Mouse (Mus musculus) neural tube, embryonic 13.5 days (tissue): ENCODE results near the gene Ankrd39. TPM values are rescaled to one million over a fixed set of nuclear protein-coding genes. Genes with fewer than 3 reads are reported as not detected.
A peak's percentile ranks its signal among the peaks of the same experiment; 100 is the strongest.

Experiments
- ATAC-seq: fragments of 200-750 bp; cut with Nextera tagmentation; 2 replicates; pipeline ENCODE4 v1.8.0; 2017; ENCODE audit warnings: low read depth, mild to moderate bottlenecking, moderate TSS enrichment, moderate library complexity
- H3K27ac ChIP-seq: fragments of 300-500 bp; sonication (generic); replicated peaks from 2 replicates; pipeline ENCODE4 v1.5.1; 2015; ENCODE audit warnings: moderate library complexity, mild to moderate bottlenecking, inconsistent platforms
- H3K27me3 ChIP-seq: fragments of 300-500 bp; sonication (generic); 2 replicates; pipeline ENCODE4 v1.6.1; 2015; ENCODE audit warnings: mild to moderate bottlenecking, inconsistent platforms
- H3K36me3 ChIP-seq: fragments of 300-500 bp; sonication (generic); 2 replicates; pipeline ENCODE4 v1.6.1; 2015; ENCODE audit warnings: mild to moderate bottlenecking, inconsistent platforms
- H3K4me1 ChIP-seq: fragments of 300-500 bp; sonication (generic); replicated peaks from 2 replicates; pipeline ENCODE4 v1.6.1; 2015; ENCODE audit warnings: inconsistent platforms
- H3K4me2 ChIP-seq: fragments of 300-500 bp; sonication (generic); 2 replicates; pipeline ENCODE4 v1.6.1; 2015; ENCODE audit warnings: inconsistent platforms, mild to moderate bottlenecking, moderate library complexity
- H3K4me3 ChIP-seq: fragments of 300-500 bp; sonication (generic); 2 replicates; pipeline ENCODE4 v1.5.1; 2015; ENCODE audit warnings: mild to moderate bottlenecking, inconsistent platforms
- H3K9ac ChIP-seq: fragments of 300-500 bp; sonication (generic); 2 replicates; pipeline ENCODE4 v1.6.1; 2015; ENCODE audit warnings: moderate library complexity, mild to moderate bottlenecking, inconsistent platforms
- H3K9me3 ChIP-seq: fragments of 300-500 bp; sonication (generic); 2 replicates; pipeline ENCODE4 v1.6.1; 2016; ENCODE audit warnings: inconsistent platforms
- WGBS: fragments of 180-500 bp; shearing (Covaris S2); methylation state at CpG from one replicate; pipeline ENCODE4 v1.1.7; 2015; 5-methylcytosine and 5-hydroxymethylcytosine counted together
- polyA plus RNA-seq: library from polyadenylated mRNA; unstranded; fragments of >200 nt; fragmentation: Nextera tagmentation; extraction: Ambion mirVana; gene quantifications from 2 replicates; pipeline ENCODE4 v1.2.1, GENCODE M21; 2015

Gene Ankrd39
- polyA plus RNA-seq, 1 experiment from 2014 or later, result 26.2 TPM

DNA sequence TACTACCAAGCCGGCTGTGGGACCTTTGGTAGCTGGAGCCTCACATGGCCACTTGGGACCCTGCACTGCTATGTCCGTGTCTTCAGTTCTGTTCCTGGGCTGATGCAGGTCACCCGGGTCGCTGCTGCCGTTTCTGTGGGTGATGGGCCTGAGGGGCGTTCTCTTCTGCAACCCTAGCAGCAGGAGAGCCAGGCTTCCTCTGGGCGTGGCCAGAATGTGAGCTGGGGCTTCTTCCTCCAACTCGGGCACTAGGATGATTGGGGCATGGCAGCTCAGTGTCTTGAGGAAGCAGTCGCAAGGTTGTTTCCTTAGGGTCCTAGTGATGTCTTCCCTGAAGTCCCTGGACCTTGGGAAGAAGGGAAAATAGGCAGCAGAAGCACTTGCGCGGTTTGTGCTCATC, 27.6 kb downstream of the Ankrd39 start:
- Histone ChIP-seq H3K4me3 (no peak overlapping the region), H3K36me3 (peaks cover 72% of the 10 kb centered on the region), H3K9ac (no peak overlapping the region), H3K27me3 (no peaks in the 10 kb centered on the region), H3K4me1 (peaks cover 60% of the 10 kb centered on the region), H3K4me2 (no peak overlapping the region), H3K27ac (no peak overlapping the region), H3K9me3 (no peaks in the 10 kb centered on the region)
- no peak for ATAC-seq
- WGBS, result 78% methylated on average over 11 of the region's 11 CpGs

DNA sequence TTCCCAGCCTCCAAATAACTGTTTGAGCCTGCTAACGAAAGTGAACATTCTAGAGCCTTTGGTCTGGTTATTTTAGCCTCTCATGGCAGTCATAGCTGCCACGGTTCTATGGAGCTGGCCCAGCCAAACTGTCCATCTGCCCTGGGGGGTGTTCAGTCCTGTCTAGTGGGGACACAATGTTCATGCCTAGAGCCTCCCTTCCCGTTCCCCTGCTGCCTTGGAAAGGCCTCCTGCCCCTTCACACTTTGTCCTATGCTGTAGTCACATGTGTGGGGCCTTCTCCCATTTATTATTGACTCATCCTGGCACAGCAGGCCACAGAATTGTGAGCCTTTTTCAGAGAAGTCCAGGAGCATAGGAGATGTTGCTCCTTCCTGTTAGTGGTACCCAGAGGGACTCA, 29.0 kb downstream of the Ankrd39 start:
- Histone ChIP-seq H3K4me2 (no peak overlapping the region), H3K27me3 (no peaks in the 10 kb centered on the region), H3K4me3 (no peak overlapping the region), H3K9ac (no peak overlapping the region), H3K9me3 (no peaks in the 10 kb centered on the region), H3K27ac (no peak overlapping the region), H3K4me1 (peaks cover 60% of the 10 kb centered on the region), H3K36me3 (peaks cover 59% of the 10 kb centered on the region)
- no peak for ATAC-seq
- WGBS, result 78% methylated on average over 3 of the region's 3 CpGs

DNA sequence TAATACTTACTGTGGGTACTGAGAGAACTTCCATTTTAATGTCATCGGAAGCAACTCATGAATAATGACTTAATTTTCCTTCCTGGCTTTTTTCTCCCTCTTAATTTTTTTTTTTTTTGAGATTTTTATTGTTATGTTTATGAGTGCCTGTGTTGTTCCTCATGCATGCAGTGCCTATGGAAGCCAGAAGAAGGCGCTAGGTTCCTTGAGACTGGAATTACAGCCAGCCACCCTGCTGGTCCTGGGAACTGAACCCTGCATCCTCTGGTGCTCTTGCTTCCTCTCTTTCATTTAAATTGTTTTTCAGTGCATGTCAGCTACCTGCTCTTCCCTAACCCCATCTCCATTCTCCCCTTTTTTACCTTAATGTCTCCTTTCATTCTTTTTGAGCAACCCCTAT, 33.5 kb downstream of the Ankrd39 start:
- H3K4me3 ChIP-seq, result peak overlapping the region; percentile 93
- H3K9ac ChIP-seq, result peak overlapping the region; percentile 91
- H3K4me2 ChIP-seq, result peak overlapping the region; percentile 95
- 36% methylated on average over 2 of the region's 2 CpGs for WGBS
- H3K27ac ChIP-seq, result no peak overlapping the region
- peaks cover 49% of the 10 kb centered on the region for H3K4me1 ChIP-seq
- no peaks in the 10 kb centered on the region for H3K9me3 ChIP-seq
- H3K27me3 ChIP-seq, result no peaks in the 10 kb centered on the region
- peaks cover 17% of the 10 kb centered on the region for H3K36me3 ChIP-seq
- no peak for ATAC-seq

- WGBS, result 0% methylated on average over 1 of the region's 1 CpGs
- Histone ChIP-seq H3K36me3 (peaks cover 13% of the 10 kb centered on the region; the same call in 1 of the 2 replicates), H3K4me3 (peak overlapping the region; percentile 93), H3K27ac (peak overlapping the region; percentile 99; the same call in 1 of the 2 replicates), H3K27me3 (no peaks in the 10 kb centered on the region), H3K9ac (peak overlapping the region; percentile 91), H3K4me2 (peak overlapping the region; percentile 95), H3K9me3 (no peaks in the 10 kb centered on the region), H3K4me1 (peaks cover 47% of the 10 kb centered on the region)
- no peak for ATAC-seq
These were observed 33.9 kb downstream of the Ankrd39 start for GRCm38 (mm10) chr1:36513310-36513709.

- Histone ChIP-seq H3K27ac (peak overlapping the region; percentile 99), H3K9ac (peak overlapping the region; percentile 91), H3K4me2 (peak overlapping the region; percentile 95), H3K4me1 (peaks cover 44% of the 10 kb centered on the region), H3K27me3 (no peaks in the 10 kb centered on the region), H3K4me3 (peak overlapping the region; percentile 93), H3K36me3 (peaks cover 10% of the 10 kb centered on the region; the same call in 1 of the 2 replicates), H3K9me3 (no peaks in the 10 kb centered on the region)
- no peak for ATAC-seq
- under 1% methylated on average over 16 of the region's 16 CpGs for WGBS
These were observed 34.3 kb downstream of the Ankrd39 start for GRCm38 (mm10) chr1:36512966-36513280.

DNA sequence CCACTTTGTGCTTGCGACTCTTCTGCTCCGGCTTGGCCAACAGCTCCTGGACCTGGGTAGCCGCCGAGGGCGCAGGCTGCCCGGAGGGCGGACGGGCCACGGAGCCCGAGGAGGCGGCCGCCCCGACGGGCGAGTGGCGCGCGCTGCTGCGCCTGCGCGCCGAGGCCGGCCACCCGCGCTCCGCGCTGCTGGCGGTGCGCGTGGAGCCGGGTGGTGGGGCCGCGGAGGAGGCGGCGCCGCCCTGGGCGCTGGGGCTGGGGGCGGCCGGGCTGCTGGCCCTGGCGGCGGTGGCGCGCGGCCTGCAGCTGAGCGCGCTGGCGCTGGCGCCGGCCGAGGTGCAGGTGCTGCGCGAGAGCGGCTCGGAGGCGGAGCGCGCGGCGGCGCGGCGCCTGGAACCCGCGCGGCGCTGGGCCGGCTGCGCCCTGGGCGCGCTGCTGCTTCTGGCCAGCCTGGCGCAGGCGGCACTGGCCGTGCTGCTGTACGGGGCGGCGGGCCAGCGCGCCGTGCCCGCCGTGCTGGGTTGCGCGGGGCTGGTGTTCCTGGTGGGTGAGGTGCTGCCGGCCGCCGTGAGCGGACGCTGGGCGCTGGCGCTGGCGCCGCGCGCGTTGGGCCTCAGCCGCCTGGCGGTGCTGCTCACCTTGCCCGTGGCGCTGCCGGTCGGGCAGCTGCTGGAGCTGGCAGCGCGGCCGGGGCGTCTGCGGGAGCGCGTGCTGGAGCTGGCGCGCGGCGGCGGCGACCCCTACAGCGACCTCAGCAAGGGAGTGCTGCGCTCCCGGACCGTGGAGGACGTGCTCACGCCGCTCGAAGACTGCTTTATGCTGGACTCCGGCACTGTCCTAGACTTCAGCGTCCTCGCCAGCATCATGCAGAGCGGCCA, 34.9 kb downstream of the Ankrd39 start:
- Histone ChIP-seq H3K9me3 (no peaks in the 10 kb centered on the region), H3K9ac (peak overlapping the region; percentile 91), H3K4me1 (peaks cover 38% of the 10 kb centered on the region), H3K36me3 (peaks cover 5% of the 10 kb centered on the region; the same call in 1 of the 2 replicates), H3K27ac (peak overlapping the region; percentile 99), H3K4me2 (peak overlapping the region; percentile 95), H3K4me3 (peak overlapping the region; percentile 93), H3K27me3 (no peaks in the 10 kb centered on the region)
- WGBS, result under 1% methylated on average over 121 of the region's 126 CpGs
- peak; percentile 82 for ATAC-seq

DNA sequence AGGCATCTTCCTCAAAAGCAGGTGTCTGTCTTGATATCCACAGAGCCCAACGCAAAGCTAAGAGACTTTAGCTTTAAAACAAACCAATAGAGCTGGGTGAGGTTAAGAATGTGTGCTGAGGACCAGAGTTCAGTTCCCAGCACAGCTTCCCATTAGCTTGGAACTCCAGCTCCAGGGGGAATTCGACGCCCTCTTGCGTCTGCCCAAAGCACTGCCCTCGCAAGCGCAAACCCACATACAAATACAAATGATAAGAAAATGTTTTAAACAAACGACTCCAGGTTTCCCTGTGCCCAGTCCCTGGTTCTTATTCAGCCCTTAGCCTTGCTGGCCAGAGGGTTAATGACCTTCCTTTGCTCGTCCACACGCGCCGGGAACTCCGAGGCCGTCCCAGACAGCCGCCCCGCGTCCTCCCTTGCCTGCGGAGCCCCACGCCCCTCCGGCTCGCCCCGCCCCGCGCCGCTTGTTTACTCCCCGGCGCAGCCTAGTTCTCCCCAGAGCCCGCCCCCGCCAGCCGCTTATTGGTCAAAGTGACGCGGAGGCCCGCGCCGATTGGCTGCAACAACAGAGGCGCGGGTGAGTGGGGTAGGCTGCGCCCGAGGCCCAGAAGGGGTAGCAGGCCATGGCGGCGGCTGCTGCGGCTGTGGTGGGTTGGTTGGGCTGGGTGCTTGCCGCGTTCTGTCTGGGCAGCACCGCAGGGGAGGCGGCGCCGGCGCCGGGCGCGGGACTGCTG, 35.8 kb downstream of the Ankrd39 start, which contains the start of gene Cnnm3:
TSS of gene Cnnm3 (plus strand) at position 579 of the 733 bp plus-strand sequence.
- H3K9me3 ChIP-seq, result no peaks in the 10 kb centered on the region
- peak within 1 kb of the TSS; percentile 99 for H3K27ac ChIP-seq
- H3K4me1 ChIP-seq, result peaks cover 35% of the 10 kb centered on the region
- peak within 1 kb of the TSS; percentile 91 for H3K9ac ChIP-seq
- peaks cover 8% of the 10 kb centered on the region for H3K36me3 ChIP-seq
- WGBS, result 2% methylated on average over 51 of the region's 51 CpGs
- H3K4me3 ChIP-seq, result peak within 1 kb of the TSS; percentile 93
- ATAC-seq, result peak; percentile 97
- H3K4me2 ChIP-seq, result peak within 1 kb of the TSS; percentile 95
- H3K27me3 ChIP-seq, result no peaks in the 10 kb centered on the region

GRCm38 (mm10) chr1:36508238-36508637, 39.0 kb downstream of the Ankrd39 start:
- Histone ChIP-seq H3K9me3 (no peaks in the 10 kb centered on the region), H3K27ac (no peak overlapping the region), H3K27me3 (no peaks in the 10 kb centered on the region), H3K4me2 (no peak overlapping the region), H3K9ac (no peak overlapping the region), H3K4me1 (peaks cover 5% of the 10 kb centered on the region), H3K4me3 (no peak overlapping the region), H3K36me3 (peaks cover 15% of the 10 kb centered on the region)
- WGBS, result 95% methylated on average over 5 of the region's 5 CpGs
- ATAC-seq, result no peak

GRCm38 (mm10) chr1:36501261-36501660, 46.0 kb downstream of the Ankrd39 start:
- Histone ChIP-seq H3K27me3 (no peaks in the 10 kb centered on the region), H3K36me3 (peaks cover 17% of the 10 kb centered on the region), H3K4me2 (no peak overlapping the region), H3K4me1 (no peaks in the 10 kb centered on the region), H3K9me3 (no peaks in the 10 kb centered on the region), H3K9ac (no peak overlapping the region), H3K27ac (no peak overlapping the region), H3K4me3 (no peak overlapping the region)
- 4% methylated on average over 3 of the region's 3 CpGs for WGBS
- ATAC-seq, result peak; percentile 51; the same call in 1 of the 2 replicates

- Histone ChIP-seq H3K4me2 (no peak overlapping the region), H3K4me1 (no peaks in the 10 kb centered on the region), H3K9me3 (no peaks in the 10 kb centered on the region), H3K4me3 (no peak overlapping the region), H3K27ac (no peak overlapping the region), H3K27me3 (no peaks in the 10 kb centered on the region), H3K36me3 (peaks cover 10% of the 10 kb centered on the region), H3K9ac (no peak overlapping the region)
- no peak for ATAC-seq
- 68% methylated on average over 2 of the region's 2 CpGs for WGBS
These were observed 49.9 kb downstream of the Ankrd39 start for GRCm38 (mm10) chr1:36497312-36497711.

GRCm38 (mm10) chr1:36496719-36497118, 50.5 kb downstream of the Ankrd39 start:
- peaks cover 10% of the 10 kb centered on the region for H3K36me3 ChIP-seq
- no peaks in the 10 kb centered on the region for H3K4me1 ChIP-seq
- H3K4me3 ChIP-seq, result no peak overlapping the region
- H3K9ac ChIP-seq, result no peak overlapping the region
- no peak overlapping the region for H3K27ac ChIP-seq
- no peak for ATAC-seq
- H3K4me2 ChIP-seq, result no peak overlapping the region
- no peaks in the 10 kb centered on the region for H3K27me3 ChIP-seq
- 59% methylated on average over 2 of the region's 2 CpGs for WGBS
- H3K9me3 ChIP-seq, result no peaks in the 10 kb centered on the region

DNA sequence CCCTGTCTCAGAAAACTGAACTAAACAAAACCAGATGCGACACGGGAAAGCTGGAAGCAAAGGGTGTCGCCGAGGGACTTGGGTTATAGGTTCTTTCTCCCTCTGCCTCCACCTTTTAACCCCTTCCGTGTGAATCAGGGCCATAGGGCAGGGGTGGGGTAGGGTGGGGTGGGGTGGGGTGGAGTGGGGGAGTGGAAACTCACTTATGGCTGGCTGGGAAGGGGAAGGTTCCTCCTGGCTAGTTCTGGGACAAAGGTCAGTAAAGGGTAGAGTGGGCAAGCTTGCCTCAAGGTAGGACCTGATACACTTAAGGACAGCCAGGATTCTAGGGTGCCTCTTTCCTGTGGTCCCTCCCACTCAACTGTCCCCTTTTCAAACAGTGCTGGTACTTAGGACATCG, 53.9 kb downstream of the Ankrd39 start:
- H3K4me2 ChIP-seq, result no peak overlapping the region
- no peaks in the 10 kb centered on the region for H3K9me3 ChIP-seq
- H3K36me3 ChIP-seq, result no peaks in the 10 kb centered on the region
- no peak overlapping the region for H3K27ac ChIP-seq
- ATAC-seq, result no peak
- 80% methylated on average over 6 of the region's 6 CpGs for WGBS
- H3K4me1 ChIP-seq, result no peaks in the 10 kb centered on the region
- H3K27me3 ChIP-seq, result no peaks in the 10 kb centered on the region
- H3K4me3 ChIP-seq, result no peak overlapping the region
- H3K9ac ChIP-seq, result no peak overlapping the region
